Mouse (Mus musculus) lung, adult 2 months (tissue): Measurements from ENCODE around the gene Elmo3. TPM values are rescaled to one million over a fixed set of nuclear protein-coding genes. Genes with fewer than 3 reads are reported as not detected.

Source experiments
- DNase-seq: peaks from one replicate; pipeline ENCODE4 v3.0.0; 2022
- H3K4me1 ChIP-seq: fragments of 200-500 bp; 2 replicates; pipeline ENCODE4 v1.6.1; 2011; ENCODE audit warnings: low read length; ENCODE audit not compliant: control insufficient read depth, insufficient read depth
- H3K4me3 ChIP-seq: fragments of 200-500 bp; replicated peaks from 2 replicates; pipeline ENCODE3; 2011; ENCODE audit warnings: low read depth, mild to moderate bottlenecking, control low read depth, low read length; ENCODE audit errors: extremely low read depth
- CTCF ChIP-seq: fragments of 200-500 bp; IDR thresholded peaks from 2 replicates; pipeline ENCODE4 v1.5.1; 2011; ENCODE audit warnings: mild to moderate bottlenecking, low read length, control low read depth; ENCODE audit not compliant: insufficient read depth
- POLR2A ChIP-seq: fragments of 200-500 bp; IDR thresholded peaks from 2 replicates; pipeline ENCODE4 v1.6.1; 2011; ENCODE audit warnings: low read depth, mild to moderate bottlenecking, control low read depth, low read length, borderline replicate concordance; ENCODE audit errors: extremely low read depth
- WGBS: fragments of 180-500 bp; shearing (Covaris S2); methylation state at CpG from one replicate; pipeline ENCODE4 v1.1.7; 2018; 5-methylcytosine and 5-hydroxymethylcytosine counted together
- polyA plus RNA-seq: library from polyadenylated mRNA; depleted of rRNA; stranded (reverse); fragments of >200 nt; gene quantifications from 2 replicates; pipeline ENCODE4 v1.2.3, GENCODE M21; 2012; rRNA removed

Gene Elmo3
- polyA plus RNA-seq, result 39.2 and 50.3 TPM in 2 replicates

GRCm38 (mm10) chr8:105305211-105306145, at the start of gene Elmo3:
Elmo3 (plus strand) TSS chr8:105305601.
- WGBS, result 9% methylated on average over 30 of the region's 30 CpGs
- Histone ChIP-seq H3K4me1 (peaks cover 4% of the 10 kb centered on the region), H3K4me3 (peak within 1 kb of the TSS; percentile 52)
- TF ChIP-seq CTCF (no peak), POLR2A (peak; percentile 75; the same call in 1 of the 2 replicates)
- peak; percentile 83 for DNase-seq

GRCm38 (mm10) chr8:105257318-105258114, 47.9 kb upstream of the Elmo3 start:
- WGBS, result 82% methylated on average over 7 of the region's 7 CpGs
- no peak for DNase-seq
- no peak for TF ChIP-seq POLR2A
- no peak for TF ChIP-seq CTCF
- Histone ChIP-seq H3K4me1 (peaks cover 16% of the 10 kb centered on the region), H3K4me3 (no peak overlapping the region)

- H3K4me3 ChIP-seq, result peak overlapping the region; percentile 37
- WGBS, result 40% methylated on average over 55 of the region's 55 CpGs
- H3K4me1 ChIP-seq, result peaks cover 16% of the 10 kb centered on the region
- peak; percentile 38 for DNase-seq
- no peak for TF ChIP-seq POLR2A
- no peak for TF ChIP-seq CTCF
Observed at GRCm38 (mm10) chr8:105258911-105259720, 46.3 kb upstream of the Elmo3 start.

GRCm38 (mm10) chr8:105259721-105260320, 45.6 kb upstream of the Elmo3 start:
- DNase-seq, result peak; percentile 82
- WGBS, result 4% methylated on average over 30 of the region's 30 CpGs
- no peak for TF ChIP-seq POLR2A
- peak; percentile 62 for TF ChIP-seq CTCF
- Histone ChIP-seq H3K4me1 (peaks cover 14% of the 10 kb centered on the region), H3K4me3 (peak overlapping the region; percentile 46)

GRCm38 (mm10) chr8:105260371-105261099, 44.9 kb upstream of the Elmo3 start:
- no peak for DNase-seq
- no peak for TF ChIP-seq POLR2A
- TF ChIP-seq CTCF, result no peak
- WGBS, result 73% methylated on average over 7 of the region's 7 CpGs

GRCm38 (mm10) chr8:105261326-105261980, 43.9 kb upstream of the Elmo3 start:
- DNase-seq, result no peak
- peaks cover 11% of the 10 kb centered on the region for H3K4me1 ChIP-seq
- no peak overlapping the region for H3K4me3 ChIP-seq
- 78% methylated on average over 12 of the region's 12 CpGs for WGBS
- TF ChIP-seq POLR2A (no peak), CTCF (no peak)

More at GRCm38 (mm10) chr8:105260371-105261099, 44.9 kb upstream of the Elmo3 start:
- Histone ChIP-seq H3K4me3 (no peak overlapping the region), H3K4me1 (peaks cover 11% of the 10 kb centered on the region)

GRCm38 (mm10) chr8:105263244-105263912, 42.0 kb upstream of the Elmo3 start:
- TF ChIP-seq CTCF (no peak), POLR2A (no peak)
- 44% methylated on average over 16 of the region's 16 CpGs for WGBS
- DNase-seq, result no peak
- Histone ChIP-seq H3K4me1 (peaks cover 12% of the 10 kb centered on the region), H3K4me3 (no peak overlapping the region)
